In the genomic region with DNA sequence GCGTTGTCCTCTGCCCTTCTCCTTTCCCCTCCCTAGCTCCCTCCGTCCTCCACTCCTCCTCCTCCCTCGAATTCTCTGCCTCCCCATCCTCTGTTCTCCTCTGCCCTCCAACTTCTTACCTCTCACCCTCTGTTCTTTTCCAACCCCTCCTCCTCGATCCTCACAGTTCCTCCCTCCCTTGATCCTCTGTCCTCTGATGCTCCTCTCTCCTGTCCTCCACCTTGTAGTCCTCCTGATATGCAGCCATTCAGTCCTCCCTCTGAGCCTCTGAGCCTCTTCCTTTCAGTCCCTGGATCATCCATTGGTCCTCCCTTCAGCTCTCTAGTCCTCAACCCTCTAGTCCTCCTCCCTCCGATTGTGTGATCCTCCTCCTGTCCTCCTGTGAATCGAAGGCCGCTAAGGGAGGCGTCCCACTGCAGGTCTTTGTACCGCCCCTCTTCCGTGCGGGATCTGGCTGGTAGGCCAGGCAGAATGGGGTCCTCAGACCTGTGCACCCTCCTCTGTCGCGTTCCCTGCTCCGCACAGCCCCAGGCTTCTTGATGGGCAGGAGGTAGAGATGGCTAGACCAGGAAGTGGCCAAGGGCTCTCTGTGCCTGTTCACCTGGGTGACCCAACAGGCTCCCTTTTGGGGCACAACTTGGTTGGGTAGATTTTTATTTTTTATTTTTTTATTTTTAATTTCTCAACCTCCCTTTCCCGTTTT, we compare ENCODE assay signal across 8 mouse cellular contexts. TPM values are rescaled to one million over a fixed set of nuclear protein-coding genes. Genes with fewer than 3 reads are reported as not detected.
A peak's percentile ranks its signal among the peaks of the same experiment; 100 is the strongest.
DNase-seq lines count a peak whose midpoint lies in the region; ATAC-seq and TF ChIP-seq lines count a peak whose summit lies in the region.

No protein-coding gene starts in this region.

- no peak for TF ChIP-seq CTCF in G1E (IDR thresholded peaks at IDR 0.05; ENCODE audit: low read depth, low read length)
- TF ChIP-seq CTCF in intestine, postnatal 0 days (IDR thresholded peaks at IDR 0.05; ENCODE audit: low read depth): no peak

- peak overlapping the region; percentile 75 for H3K9ac ChIP-seq in embryonic facial prominence, embryonic 11.5 days (replicated peaks; ENCODE audit: low read length)
- H3K9ac ChIP-seq in intestine, postnatal 0 days (ENCODE audit: low read depth, low read length): peak overlapping the region; percentile 76
- H3K9ac ChIP-seq in neural tube, embryonic 14.5 days (replicated peaks; ENCODE audit: low read depth, low read length): peak overlapping the region; percentile 47

- H3K36me3 ChIP-seq in heart, embryonic 10.5 days: peaks cover 28% of the 10 kb centered on the region
- H3K36me3 ChIP-seq in G1E (replicated peaks): peaks cover 33% of the 10 kb centered on the region
- H3K36me3 ChIP-seq in embryonic facial prominence, embryonic 11.5 days (replicated peaks; ENCODE audit: control insufficient read depth, insufficient read depth, low read depth, low read length): no peaks in the 10 kb centered on the region
- H3K36me3 ChIP-seq in intestine, postnatal 0 days (ENCODE audit: control insufficient read depth, insufficient read depth): peaks cover 14% of the 10 kb centered on the region; the same call in 1 of the 2 replicates
- peaks cover 6% of the 10 kb centered on the region for H3K36me3 ChIP-seq in neural tube, embryonic 14.5 days (ENCODE audit: control insufficient read depth, insufficient read depth, low read length)

- no peaks in the 10 kb centered on the region for H3K9me3 ChIP-seq in heart, embryonic 10.5 days
- no peaks in the 10 kb centered on the region for H3K9me3 ChIP-seq in G1E (replicated peaks)
- no peaks in the 10 kb centered on the region for H3K9me3 ChIP-seq in embryonic facial prominence, embryonic 11.5 days (replicated peaks; ENCODE audit: control insufficient read depth, low read length)
- no peaks in the 10 kb centered on the region for H3K9me3 ChIP-seq in intestine, postnatal 0 days (ENCODE audit: control insufficient read depth)
- no peaks in the 10 kb centered on the region for H3K9me3 ChIP-seq in neural tube, embryonic 14.5 days (ENCODE audit: control insufficient read depth, low read length)

- DNase-seq in heart, embryonic 10.5 days (ENCODE audit: low spot score): no peak
- DNase-seq in heart, postnatal 14 days: no peak
- DNase-seq in G1E (ENCODE audit: low spot score): peak; percentile 5
- DNase-seq in embryonic facial prominence, embryonic 11.5 days (ENCODE audit: low spot score): peak; percentile 6
- DNase-seq in urinary bladder, adult 18-20 months (ENCODE audit: low spot score in 2 of 2): no peak
- DNase-seq in spleen, adult 12 weeks (ENCODE audit: low spot score): no peak

- H3K4me1 ChIP-seq in heart, embryonic 10.5 days: peaks cover 19% of the 10 kb centered on the region
- peaks cover 27% of the 10 kb centered on the region for H3K4me1 ChIP-seq in G1E (ENCODE audit: insufficient read depth, low read depth, low read length)
- H3K4me1 ChIP-seq in embryonic facial prominence, embryonic 11.5 days (ENCODE audit: control insufficient read depth, insufficient read depth, low read length): no peaks in the 10 kb centered on the region; the same call in 1 of the 2 replicates
- H3K4me1 ChIP-seq in intestine, postnatal 0 days (replicated peaks; ENCODE audit: control insufficient read depth, insufficient read depth, low read length): 0 out of 2 replicates have a peak, but pooled peaks cover 6% of the 10 kb centered on the region
- H3K4me1 ChIP-seq in neural tube, embryonic 14.5 days (ENCODE audit: control insufficient read depth, insufficient read depth, low read length): peaks cover 23% of the 10 kb centered on the region

- ATAC-seq in G1E (ENCODE audit: extremely low read depth, insufficient number of reproducible peaks, low FRiP score, poor library complexity, severe bottlenecking): no peak
- ATAC-seq in embryonic facial prominence, embryonic 11.5 days (replicated peaks; ENCODE audit: insufficient number of reproducible peaks, low FRiP score, low TSS enrichment, low read depth): peak; percentile 14; the same call in 1 of the 2 replicates
- ATAC-seq in intestine, postnatal 0 days: no peak; the same call in 1 of the 2 replicates
- ATAC-seq in neural tube, embryonic 14.5 days (ENCODE audit: low read depth): no peak

- intact Hi-C loops in heart, postnatal 14 days (cut with DNase I): loop anchor here (5.0 kb wide), 1 partner anchor 73 kb away; no protein-coding TSS in a partner anchor

- 12% methylated on average over 15 of the region's 15 CpGs for WGBS in heart, embryonic 10.5 days
- 7% methylated on average over 15 of the region's 15 CpGs for WGBS in embryonic facial prominence, embryonic 11.5 days
- WGBS in intestine, postnatal 0 days: 6% methylated on average over 15 of the region's 15 CpGs
- 7% methylated on average over 15 of the region's 15 CpGs for WGBS in neural tube, embryonic 14.5 days

- peak overlapping the region; percentile 73 for H3K4me2 ChIP-seq in embryonic facial prominence, embryonic 11.5 days (ENCODE audit: low read depth, low read length)
- H3K4me2 ChIP-seq in intestine, postnatal 0 days (replicated peaks; ENCODE audit: low read depth): peak overlapping the region; percentile 88
- H3K4me2 ChIP-seq in neural tube, embryonic 14.5 days (ENCODE audit: low read depth, low read length): peak overlapping the region; percentile 81

- peak overlapping the region; percentile 70 for H3K4me3 ChIP-seq in heart, embryonic 10.5 days
- peak overlapping the region; percentile 79 for H3K4me3 ChIP-seq in G1E (ENCODE audit: low read depth, low read length)
- H3K4me3 ChIP-seq in embryonic facial prominence, embryonic 11.5 days (ENCODE audit: low read depth, low read length): peak overlapping the region; percentile 65
- peak overlapping the region; percentile 74 for H3K4me3 ChIP-seq in intestine, postnatal 0 days (ENCODE audit: low read depth, low read length)
- H3K4me3 ChIP-seq in neural tube, embryonic 14.5 days (ENCODE audit: low read depth, low read length): peak overlapping the region; percentile 57

- no peaks in the 10 kb centered on the region for H3K27me3 ChIP-seq in heart, embryonic 10.5 days (ENCODE audit: insufficient read depth, poor library complexity, severe bottlenecking)
- H3K27me3 ChIP-seq in G1E (ENCODE audit: insufficient read depth, low read length): no peaks in the 10 kb centered on the region; the same call in 1 of the 2 replicates
- no peaks in the 10 kb centered on the region for H3K27me3 ChIP-seq in embryonic facial prominence, embryonic 11.5 days (ENCODE audit: control insufficient read depth, insufficient read depth, low read length)
- H3K27me3 ChIP-seq in intestine, postnatal 0 days (replicated peaks; ENCODE audit: control insufficient read depth, insufficient read depth, low read length): no peaks in the 10 kb centered on the region
- H3K27me3 ChIP-seq in neural tube, embryonic 14.5 days (ENCODE audit: control insufficient read depth, insufficient read depth, low read length): no peaks in the 10 kb centered on the region

- peak overlapping the region; percentile 88 for H3K27ac ChIP-seq in heart, embryonic 10.5 days
- peak overlapping the region; percentile 9; the same call in 1 of the 2 replicates for H3K27ac ChIP-seq in embryonic facial prominence, embryonic 11.5 days (replicated peaks; ENCODE audit: low read depth, low read length)
- H3K27ac ChIP-seq in intestine, postnatal 0 days (ENCODE audit: low read depth, low read length): no peak overlapping the region
- H3K27ac ChIP-seq in neural tube, embryonic 14.5 days (ENCODE audit: low read depth, low read length): peak overlapping the region; percentile 81

RNA-seq across cellular contexts. Expression of a gene that starts 0.7 kb away (rescaled TPM):
- polyA plus RNA-seq in heart, embryonic 10.5 days (2016; fragmentation: Nextera tagmentation; extraction: Ambion mirVana): 7.5 and 9.3 TPM in 2 replicates
- total RNA-seq in heart, postnatal 14 days (2021): 1 to 10 TPM; 9.2 to 9.3 TPM
- total RNA-seq in G1E (2014; fragmentation: Nextera tagmentation): 2.6 and 2.7 TPM in 2 replicates
- total RNA-seq in G1E (2017): 3.4 TPM in 2 replicates
- 1.4 and 2.1 TPM in 2 replicates for polyA plus RNA-seq in G1E (2012)
- polyA plus RNA-seq in embryonic facial prominence, embryonic 11.5 days (2014; fragmentation: Nextera tagmentation; extraction: Ambion mirVana): 10.8 and 11.6 TPM in 2 replicates
- polyA plus RNA-seq in intestine, postnatal 0 days (2015; fragmentation: Nextera tagmentation; extraction: Ambion mirVana): 4.6 and 5.2 TPM in 2 replicates
- polyA plus RNA-seq in neural tube, embryonic 14.5 days (2014; fragmentation: Nextera tagmentation; extraction: Ambion mirVana): 15.7 and 16.0 TPM in 2 replicates

RNA-seq across cellular contexts. Expression of a gene that starts 0.8 kb away (rescaled TPM):
- 2.3 and 3.7 TPM in 2 replicates for polyA plus RNA-seq in heart, embryonic 10.5 days (2016; fragmentation: Nextera tagmentation; extraction: Ambion mirVana)
- total RNA-seq in heart, postnatal 14 days (2021): 1 to 10 TPM; 1.0 to 1.8 TPM
- 1.1 and 1.6 TPM in 2 replicates for total RNA-seq in G1E (2014; fragmentation: Nextera tagmentation)
- total RNA-seq in G1E (2017): 0.12 and 1.0 TPM in 2 replicates
- polyA plus RNA-seq in G1E (2012): 0.95 and 1.2 TPM in 2 replicates
- polyA plus RNA-seq in embryonic facial prominence, embryonic 11.5 days (2014; fragmentation: Nextera tagmentation; extraction: Ambion mirVana): 4.3 TPM in 2 replicates
- polyA plus RNA-seq in intestine, postnatal 0 days (2015; fragmentation: Nextera tagmentation; extraction: Ambion mirVana): 0.42 and 0.44 TPM in 2 replicates
- 11.8 and 20.3 TPM in 2 replicates for polyA plus RNA-seq in neural tube, embryonic 14.5 days (2014; fragmentation: Nextera tagmentation; extraction: Ambion mirVana)

Comparison
In these comparisons a context has a peak if more than half of its experiments do, and no peak if none do; other contexts are left out.
1. DNase-seq: peak in G1E (single experiment) and embryonic facial prominence, embryonic 11.5 days (single experiment); none in heart, embryonic 10.5 days (single experiment), heart, postnatal 14 days (0 of 2), urinary bladder, adult 18-20 months (0 of 2) and spleen, adult 12 weeks (single experiment).
2. Peak in every context shown above with its lines, with median percentiles within 50 percentile points of each other: H3K4me3 ChIP-seq, H3K4me2 ChIP-seq and H3K9ac ChIP-seq.